Mouse (Mus musculus) liver, postnatal 0 days (tissue): Measurements from ENCODE around the gene Lhcgr.

Source experiments
- CTCF ChIP-seq: sonication (generic); IDR thresholded peaks from 2 replicates; pipeline ENCODE4 v1.5.1; 2016; ENCODE audit warnings: antibody characterized with exemption, low read depth
- EP300 ChIP-seq: IDR thresholded peaks from 2 replicates; pipeline ENCODE4 v1.6.1; 2016; ENCODE audit warnings: antibody characterized with exemption, low read depth, mild to moderate bottlenecking

DNA sequence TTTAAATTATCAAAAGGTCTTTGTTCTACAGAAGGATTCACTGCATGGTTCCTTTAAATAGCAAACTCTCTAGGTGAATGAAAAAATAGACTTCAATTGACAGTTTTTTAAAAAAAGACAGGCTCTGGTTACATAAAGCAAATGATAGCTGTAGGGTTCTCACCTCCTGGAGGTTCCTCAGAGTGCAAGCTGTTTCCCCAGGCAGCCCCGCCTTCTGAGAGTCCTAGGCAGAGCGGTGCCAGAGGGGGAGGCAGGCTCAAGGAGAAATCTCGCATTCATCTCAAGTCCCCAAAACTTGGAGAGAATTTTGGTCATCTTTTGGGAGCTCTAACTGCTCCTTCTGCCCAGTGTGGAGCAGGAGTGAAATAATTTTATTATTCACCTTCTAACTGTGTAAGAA lies 12.6 kb downstream of the Lhcgr start:
- TF ChIP-seq EP300, result no peak
- TF ChIP-seq CTCF, result no peak
